Mouse (Mus musculus): ENCODE measurements around the gene Bcat2. TPM values are rescaled to one million over a fixed set of nuclear protein-coding genes. Genes with fewer than 3 reads are reported as not detected.

Bcat2 gene
- polyA plus RNA-seq, 1 experiment from 2014 or later, result 29.4 TPM

- Histone ChIP-seq H3K9ac (replicated peaks; ENCODE audit: low read depth) (no peak overlapping the region), H3K9me3 (ENCODE audit: low read length) (no peaks in the 10 kb centered on the region), H3K36me3 (ENCODE audit: insufficient read depth, low read length) (no peaks in the 10 kb centered on the region), H3K27ac (ENCODE audit: low read length) (no peak overlapping the region), H3K27me3 (replicated peaks; ENCODE audit: insufficient read depth, low read length) (no peaks in the 10 kb centered on the region), H3K4me3 (ENCODE audit: low read depth, low read length) (no peak overlapping the region), H3K4me1 (ENCODE audit: insufficient read depth, low read depth, low read length) (0 out of 2 replicates have a peak, but pooled peaks cover 4% of the 10 kb centered on the region), H3K4me2 (replicated peaks; ENCODE audit: low read depth, low read length) (no peak overlapping the region)
- 52% methylated on average over 2 of the region's 2 CpGs for WGBS
- no peak for TF ChIP-seq EP300 (IDR thresholded peaks at IDR 0.05)
- DNase-seq (ENCODE audit: low spot score) (no peak), ATAC-seq (no peak)
These were observed 5.1 kb upstream of the Bcat2 start for GRCm38 (mm10) chr7:45564811-45565210.

DNA sequence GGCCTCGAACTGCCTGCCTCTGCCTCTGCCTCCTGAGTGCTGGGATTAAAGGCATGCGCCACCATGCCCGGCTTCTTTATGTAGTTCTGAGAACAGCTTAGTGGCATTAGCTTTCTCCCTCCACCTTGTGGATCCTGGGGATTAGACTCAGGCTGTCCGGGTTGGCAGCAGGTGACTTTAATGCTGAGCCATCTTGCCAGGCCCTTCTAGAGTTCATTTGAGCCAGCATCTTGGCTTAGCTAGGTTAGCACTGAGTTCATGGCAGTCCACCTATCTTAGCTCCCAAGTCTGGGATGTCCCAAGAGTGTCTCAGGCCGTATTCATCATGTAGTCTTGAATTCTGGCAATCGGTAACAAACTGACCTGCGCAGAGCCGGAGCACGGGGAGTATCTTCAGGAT, 4.5 kb upstream of the Bcat2 start:
- H3K4me1 ChIP-seq (ENCODE audit: insufficient read depth, low read depth, low read length), result 0 out of 2 replicates have a peak, but pooled peaks cover 4% of the 10 kb centered on the region
- ATAC-seq (no peak), DNase-seq (ENCODE audit: low spot score) (no peak)
- H3K4me3 ChIP-seq (ENCODE audit: low read depth, low read length), result no peak overlapping the region
- H3K4me2 ChIP-seq (replicated peaks; ENCODE audit: low read depth, low read length), result no peak overlapping the region
- no peaks in the 10 kb centered on the region for H3K9me3 ChIP-seq (ENCODE audit: low read length)
- no peaks in the 10 kb centered on the region for H3K27me3 ChIP-seq (replicated peaks; ENCODE audit: insufficient read depth, low read length)
- H3K36me3 ChIP-seq (ENCODE audit: insufficient read depth, low read length), result no peaks in the 10 kb centered on the region
- no peak overlapping the region for H3K27ac ChIP-seq (ENCODE audit: low read length)
- whole genome bisulfite sequencing, result 89% methylated on average over 9 of the region's 9 CpGs
- no peak overlapping the region for H3K9ac ChIP-seq (replicated peaks; ENCODE audit: low read depth)
- TF ChIP-seq EP300 (IDR thresholded peaks at IDR 0.05), result no peak
- no peak for TF ChIP-seq CTCF (IDR thresholded peaks at IDR 0.05)

DNA sequence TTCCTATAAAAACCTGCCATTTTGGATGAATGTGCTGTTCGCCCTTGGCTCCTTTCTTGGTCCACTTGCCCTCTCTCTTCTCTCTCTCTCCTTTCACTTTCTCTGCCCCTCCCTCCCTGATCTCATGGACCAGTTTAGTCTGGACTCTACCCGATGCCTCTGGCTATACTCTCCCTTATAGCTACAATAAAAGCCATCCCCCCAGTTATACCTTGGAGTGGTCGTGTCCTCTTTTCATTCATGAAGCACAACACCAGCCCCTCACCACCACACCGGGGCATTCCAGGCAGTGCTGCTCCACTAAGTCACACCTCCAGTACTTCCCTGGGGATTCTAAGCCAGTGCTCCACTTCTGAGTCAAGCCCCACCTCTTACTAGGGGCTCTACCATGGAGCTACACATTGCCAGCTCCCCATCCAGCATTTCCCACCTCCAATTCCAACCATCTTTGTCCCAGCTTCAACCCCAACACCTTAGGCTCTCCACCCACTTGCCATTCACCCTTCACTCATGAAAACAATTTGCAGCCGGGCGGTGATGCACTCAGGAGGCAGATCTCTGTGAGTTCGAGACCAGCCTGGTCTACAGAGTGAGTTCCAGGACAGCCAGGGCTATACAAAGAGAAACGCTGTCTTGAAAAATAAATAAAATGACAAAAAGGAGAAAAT, 2.7 kb upstream of the Bcat2 start:
- ATAC-seq, result no peak
- Histone ChIP-seq H3K9ac (replicated peaks; ENCODE audit: low read depth) (0 out of 2 replicates have a peak overlapping the region, but pooled peaks have one; percentile 32), H3K4me1 (ENCODE audit: insufficient read depth, low read depth, low read length) (peaks cover 14% of the 10 kb centered on the region), H3K27me3 (replicated peaks; ENCODE audit: insufficient read depth, low read length) (no peaks in the 10 kb centered on the region), H3K4me2 (replicated peaks; ENCODE audit: low read depth, low read length) (peak overlapping the region; percentile 62), H3K4me3 (ENCODE audit: low read depth, low read length) (no peak overlapping the region), H3K27ac (ENCODE audit: low read length) (peak overlapping the region; percentile 94), H3K9me3 (ENCODE audit: low read length) (no peaks in the 10 kb centered on the region), H3K36me3 (ENCODE audit: insufficient read depth, low read length) (no peaks in the 10 kb centered on the region)
- TF ChIP-seq CTCF (IDR thresholded peaks at IDR 0.05) (no peak), EP300 (IDR thresholded peaks at IDR 0.05) (no peak)
- DNase-seq (ENCODE audit: low spot score), result no peak
- 67% methylated on average over 8 of the region's 8 CpGs for WGBS

- Histone ChIP-seq H3K36me3 (ENCODE audit: insufficient read depth, low read length) (no peaks in the 10 kb centered on the region), H3K4me1 (ENCODE audit: insufficient read depth, low read depth, low read length) (peaks cover 14% of the 10 kb centered on the region), H3K4me3 (ENCODE audit: low read depth, low read length) (peak overlapping the region; percentile 30), H3K27me3 (replicated peaks; ENCODE audit: insufficient read depth, low read length) (no peaks in the 10 kb centered on the region), H3K9me3 (ENCODE audit: low read length) (no peaks in the 10 kb centered on the region), H3K27ac (ENCODE audit: low read length) (peak overlapping the region; percentile 94), H3K9ac (replicated peaks; ENCODE audit: low read depth) (peak overlapping the region; percentile 32; the same call in 1 of the 2 replicates), H3K4me2 (replicated peaks; ENCODE audit: low read depth, low read length) (peak overlapping the region; percentile 62)
- DNase-seq (ENCODE audit: low spot score), result peak; percentile 98
- ATAC-seq, result peak; percentile 96
- WGBS, result 3% methylated on average over 24 of the region's 24 CpGs
- TF ChIP-seq CTCF (IDR thresholded peaks at IDR 0.05) (peak; percentile 18), EP300 (IDR thresholded peaks at IDR 0.05) (peak; percentile 78)
These were observed 2.0 kb upstream of the Bcat2 start for GRCm38 (mm10) chr7:45567780-45568516.

GRCm38 (mm10) chr7:45568601-45569473, 1.1 kb upstream of the Bcat2 start:
- peak; percentile 41 for ATAC-seq
- Histone ChIP-seq H3K36me3 (ENCODE audit: insufficient read depth, low read length) (no peaks in the 10 kb centered on the region), H3K27me3 (replicated peaks; ENCODE audit: insufficient read depth, low read length) (no peaks in the 10 kb centered on the region), H3K4me3 (ENCODE audit: low read depth, low read length) (peak overlapping the region; percentile 30; the same call in 1 of the 2 replicates), H3K27ac (ENCODE audit: low read length) (peak overlapping the region; percentile 94), H3K9me3 (ENCODE audit: low read length) (no peaks in the 10 kb centered on the region), H3K9ac (replicated peaks; ENCODE audit: low read depth) (no peak overlapping the region), H3K4me1 (ENCODE audit: insufficient read depth, low read depth, low read length) (peaks cover 14% of the 10 kb centered on the region), H3K4me2 (replicated peaks; ENCODE audit: low read depth, low read length) (peak overlapping the region; percentile 62)
- WGBS, result 73% methylated on average over 10 of the region's 10 CpGs
- DNase-seq (ENCODE audit: low spot score), result peak; percentile 82
- TF ChIP-seq CTCF (IDR thresholded peaks at IDR 0.05) (no peak), EP300 (IDR thresholded peaks at IDR 0.05) (no peak; the same call in 1 of the 2 replicates)

DNA sequence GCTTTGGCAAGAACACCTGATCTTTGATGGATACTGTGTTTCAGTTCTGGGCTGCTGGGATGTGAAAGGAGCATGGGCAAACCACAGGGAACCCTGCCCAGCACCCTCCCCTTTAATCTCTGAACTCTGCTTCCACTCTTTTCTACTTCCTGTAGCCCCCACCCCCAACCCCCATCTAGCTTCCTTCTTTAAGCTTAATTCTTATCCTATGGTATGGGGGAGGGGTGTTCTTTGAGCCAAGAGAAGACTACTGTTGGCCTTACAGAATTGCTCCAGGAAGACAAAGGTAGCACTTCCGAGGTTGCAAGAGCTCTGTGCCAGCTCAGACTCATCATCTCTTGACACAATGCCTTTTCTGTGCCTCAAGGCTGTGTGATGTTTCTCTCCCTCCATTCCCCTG, 2.0 kb downstream of the Bcat2 start:
- ATAC-seq (no peak), DNase-seq (ENCODE audit: low spot score) (no peak)
- TF ChIP-seq CTCF (IDR thresholded peaks at IDR 0.05) (no peak), EP300 (IDR thresholded peaks at IDR 0.05) (no peak)
- Histone ChIP-seq H3K27ac (ENCODE audit: low read length) (no peak overlapping the region), H3K27me3 (replicated peaks; ENCODE audit: insufficient read depth, low read length) (no peaks in the 10 kb centered on the region), H3K36me3 (ENCODE audit: insufficient read depth, low read length) (peaks cover 5% of the 10 kb centered on the region; the same call in 1 of the 2 replicates), H3K9ac (replicated peaks; ENCODE audit: low read depth) (no peak overlapping the region), H3K4me1 (ENCODE audit: insufficient read depth, low read depth, low read length) (peaks cover 14% of the 10 kb centered on the region), H3K9me3 (ENCODE audit: low read length) (no peaks in the 10 kb centered on the region), H3K4me3 (ENCODE audit: low read depth, low read length) (no peak overlapping the region), H3K4me2 (replicated peaks; ENCODE audit: low read depth, low read length) (no peak overlapping the region)
- 31% methylated on average over 1 of the region's 1 CpGs for WGBS
